15 mouse cellular contexts compared by ENCODE assay signal in genomic region chr7:92811667-92812279, GRCm38 (mm10).
DNase-seq lines count a peak whose midpoint lies in the region; ATAC-seq and TF ChIP-seq lines count a peak whose summit lies in the region.
"Had no signal": no experiment of that assay in that cellular context is flagged by ENCODE, and none has a peak within 500 bp of the region (broad histone marks: within the 10 kb centered on the region; RNA-seq: fewer than 3 reads in every experiment).

No protein-coding gene starts in this region.

- 69% methylated on average over 7 of the region's 7 CpGs for WGBS in forebrain, embryonic 13.5 days
- WGBS in forebrain, embryonic 10.5 days, result 91% methylated on average over 7 of the region's 7 CpGs
- WGBS in intestine, postnatal 0 days, result 52% methylated on average over 7 of the region's 7 CpGs
- WGBS in lung, postnatal 0 days, result 72% methylated on average over 7 of the region's 7 CpGs

- H3K9ac ChIP-seq in forebrain, embryonic 13.5 days, result no peak overlapping the region
- no peak overlapping the region for H3K9ac ChIP-seq in intestine, postnatal 0 days (ENCODE audit: low read depth, low read length)
- no peak overlapping the region for H3K9ac ChIP-seq in lung, postnatal 0 days (replicated peaks; ENCODE audit: low read depth)

- H3K9me3 ChIP-seq in forebrain, embryonic 13.5 days (replicated peaks), result no peaks in the 10 kb centered on the region
- H3K9me3 ChIP-seq in forebrain, embryonic 10.5 days, result no peaks in the 10 kb centered on the region
- H3K9me3 ChIP-seq in intestine, postnatal 0 days (ENCODE audit: control insufficient read depth), result no peaks in the 10 kb centered on the region
- no peaks in the 10 kb centered on the region for H3K9me3 ChIP-seq in lung, postnatal 0 days (ENCODE audit: low read length)

- no peak for TF ChIP-seq CTCF in intestine, postnatal 0 days (IDR thresholded peaks at IDR 0.05; ENCODE audit: low read depth)
- no peak for TF ChIP-seq CTCF in lung, postnatal 0 days (IDR thresholded peaks at IDR 0.05)

- H3K4me1 ChIP-seq in forebrain, embryonic 13.5 days, result peaks cover 6% of the 10 kb centered on the region
- peaks cover 1% of the 10 kb centered on the region for H3K4me1 ChIP-seq in forebrain, embryonic 10.5 days
- no peaks in the 10 kb centered on the region for H3K4me1 ChIP-seq in intestine, postnatal 0 days (replicated peaks; ENCODE audit: control insufficient read depth, insufficient read depth, low read length)
- no peaks in the 10 kb centered on the region for H3K4me1 ChIP-seq in lung, postnatal 0 days (ENCODE audit: insufficient read depth, low read depth, low read length)

- no peak for DNase-seq in forebrain, embryonic 10.5 days (ENCODE audit: extremely low spot score, low spot score)
- peak; percentile 51 for DNase-seq in retina, postnatal 1 day
- no peak for DNase-seq in retina, embryonic 14.5 days (ENCODE audit: low spot score)
- DNase-seq in frontal cortex, adult 2 months (ENCODE audit: extremely low spot score in 1 of 2, low spot score in 1 of 2), result no peak
- DNase-seq in adrenal gland, postnatal 4 days (ENCODE audit: low spot score in 2 of 2), result no peak
- no peak for DNase-seq in lung, postnatal 0 days (ENCODE audit: low spot score)
- DNase-seq: adrenal gland, postnatal 25 days; cerebellum, postnatal 36 days; gastrocnemius, adult 2 months; heart, adult 18-20 months; lung, postnatal 36 days; right cerebral cortex, postnatal 25 days had no signal

- H3K4me2 ChIP-seq in forebrain, embryonic 13.5 days, result no peak overlapping the region
- H3K4me2 ChIP-seq in intestine, postnatal 0 days (replicated peaks; ENCODE audit: low read depth), result no peak overlapping the region
- H3K4me2 ChIP-seq in lung, postnatal 0 days (replicated peaks; ENCODE audit: low read depth, low read length), result no peak overlapping the region

- no peaks in the 10 kb centered on the region for H3K36me3 ChIP-seq in forebrain, embryonic 13.5 days (ENCODE audit: poor library complexity, severe bottlenecking)
- H3K36me3 ChIP-seq in forebrain, embryonic 10.5 days (replicated peaks), result no peaks in the 10 kb centered on the region
- H3K36me3 ChIP-seq in intestine, postnatal 0 days (ENCODE audit: control insufficient read depth, insufficient read depth), result no peaks in the 10 kb centered on the region
- no peaks in the 10 kb centered on the region for H3K36me3 ChIP-seq in lung, postnatal 0 days (ENCODE audit: insufficient read depth, low read length)

- no peaks in the 10 kb centered on the region for H3K27me3 ChIP-seq in forebrain, embryonic 13.5 days
- H3K27me3 ChIP-seq in forebrain, embryonic 10.5 days (ENCODE audit: poor library complexity, severe bottlenecking), result no peaks in the 10 kb centered on the region
- H3K27me3 ChIP-seq in intestine, postnatal 0 days (replicated peaks; ENCODE audit: control insufficient read depth, insufficient read depth, low read length), result no peaks in the 10 kb centered on the region
- H3K27me3 ChIP-seq in lung, postnatal 0 days (replicated peaks; ENCODE audit: insufficient read depth, low read length), result no peaks in the 10 kb centered on the region

- no peak for TF ChIP-seq EP300 in lung, postnatal 0 days (IDR thresholded peaks at IDR 0.05)

- peak; percentile 43 for ATAC-seq in forebrain, embryonic 13.5 days
- peak; percentile 82 for ATAC-seq in intestine, postnatal 0 days
- no peak for ATAC-seq in lung, postnatal 0 days
- ATAC-seq: inflammation-experienced regulatory T-cells, adult 6 months had no signal

- no peak overlapping the region for H3K27ac ChIP-seq in forebrain, embryonic 13.5 days
- H3K27ac ChIP-seq in forebrain, embryonic 10.5 days, result no peak overlapping the region
- H3K27ac ChIP-seq in intestine, postnatal 0 days (ENCODE audit: low read depth, low read length), result no peak overlapping the region; the same call in 1 of the 2 replicates
- H3K27ac ChIP-seq in lung, postnatal 0 days (ENCODE audit: low read length), result no peak overlapping the region
- H3K27ac ChIP-seq: gastrocnemius, adult 2 months had no signal

- H3K4me3 ChIP-seq in forebrain, embryonic 13.5 days, result no peak overlapping the region
- no peak overlapping the region for H3K4me3 ChIP-seq in forebrain, embryonic 10.5 days
- no peak overlapping the region for H3K4me3 ChIP-seq in intestine, postnatal 0 days (ENCODE audit: low read depth, low read length)
- H3K4me3 ChIP-seq in lung, postnatal 0 days (ENCODE audit: low read depth, low read length), result no peak overlapping the region
- H3K4me3 ChIP-seq: gastrocnemius, adult 2 months had no signal
